Mouse (Mus musculus): Measurements from ENCODE around the gene Klhl5. TPM values are rescaled to one million over a fixed set of nuclear protein-coding genes. Genes with fewer than 3 reads are reported as not detected.
"Not testable (repeated sequence)": the region's sequence is repeated elsewhere in the genome, so short reads cannot be mapped to it uniquely, and the experiment has no call there.

The Klhl5 gene
- polyA plus RNA-seq, 1 experiment, result 54.6 TPM

GRCm38 (mm10) chr5:65100002-65100401 lies 7.3 kb upstream of the Klhl5 start:
- peak; percentile 74 for DNase-seq (ENCODE audit: low read depth)
- TF ChIP-seq POLR2A (IDR thresholded peaks at IDR 0.05; ENCODE audit: borderline replicate concordance, extremely low read depth, insufficient read depth, insufficient read length, poor library complexity, severe bottlenecking) (no peak), CTCF (IDR thresholded peaks at IDR 0.05; ENCODE audit: borderline replicate concordance, extremely low read depth, insufficient read depth, insufficient read length) (no peak)

GRCm38 (mm10) chr5:65101209-65101608 lies 6.1 kb upstream of the Klhl5 start:
- no peak for DNase-seq (ENCODE audit: low read depth)
- TF ChIP-seq CTCF (IDR thresholded peaks at IDR 0.05; ENCODE audit: borderline replicate concordance, extremely low read depth, insufficient read depth, insufficient read length) (no peak), POLR2A (IDR thresholded peaks at IDR 0.05; ENCODE audit: borderline replicate concordance, extremely low read depth, insufficient read depth, insufficient read length, poor library complexity, severe bottlenecking) (no peak)

GRCm38 (mm10) chr5:65101621-65102020 lies 5.7 kb upstream of the Klhl5 start:
- TF ChIP-seq CTCF (IDR thresholded peaks at IDR 0.05; ENCODE audit: borderline replicate concordance, extremely low read depth, insufficient read depth, insufficient read length), result no peak
- TF ChIP-seq POLR2A (IDR thresholded peaks at IDR 0.05; ENCODE audit: borderline replicate concordance, extremely low read depth, insufficient read depth, insufficient read length, poor library complexity, severe bottlenecking), result no peak
- no peak for DNase-seq (ENCODE audit: low read depth)

GRCm38 (mm10) chr5:65102026-65102640 lies 5.2 kb upstream of the Klhl5 start:
- DNase-seq (ENCODE audit: low read depth), result peak; percentile 64
- TF ChIP-seq CTCF (IDR thresholded peaks at IDR 0.05; ENCODE audit: borderline replicate concordance, extremely low read depth, insufficient read depth, insufficient read length), result no peak
- TF ChIP-seq POLR2A (IDR thresholded peaks at IDR 0.05; ENCODE audit: borderline replicate concordance, extremely low read depth, insufficient read depth, insufficient read length, poor library complexity, severe bottlenecking), result no peak

GRCm38 (mm10) chr5:65102641-65103042 lies 4.7 kb upstream of the Klhl5 start:
- DNase-seq (ENCODE audit: low read depth), result no peak
- no peak for TF ChIP-seq POLR2A (IDR thresholded peaks at IDR 0.05; ENCODE audit: borderline replicate concordance, extremely low read depth, insufficient read depth, insufficient read length, poor library complexity, severe bottlenecking)
- no peak for TF ChIP-seq CTCF (IDR thresholded peaks at IDR 0.05; ENCODE audit: borderline replicate concordance, extremely low read depth, insufficient read depth, insufficient read length)

- TF ChIP-seq POLR2A (IDR thresholded peaks at IDR 0.05; ENCODE audit: borderline replicate concordance, extremely low read depth, insufficient read depth, insufficient read length, poor library complexity, severe bottlenecking) (no peak), CTCF (IDR thresholded peaks at IDR 0.05; ENCODE audit: borderline replicate concordance, extremely low read depth, insufficient read depth, insufficient read length) (no peak)
- peak; percentile 31 for DNase-seq (ENCODE audit: low read depth)
These were observed 564 bp downstream of the Klhl5 start for GRCm38 (mm10) chr5:65107773-65108432.

GRCm38 (mm10) chr5:65112225-65112624 lies 4.9 kb downstream of the Klhl5 start:
- not testable (repeated sequence) for DNase-seq (ENCODE audit: low read depth)

- DNase-seq (ENCODE audit: low read depth), result no peak
- TF ChIP-seq POLR2A (IDR thresholded peaks at IDR 0.05; ENCODE audit: borderline replicate concordance, extremely low read depth, insufficient read depth, insufficient read length, poor library complexity, severe bottlenecking), result no peak
- TF ChIP-seq CTCF (IDR thresholded peaks at IDR 0.05; ENCODE audit: borderline replicate concordance, extremely low read depth, insufficient read depth, insufficient read length), result no peak
These were observed 6.0 kb downstream of the Klhl5 start for GRCm38 (mm10) chr5:65113323-65113722.

GRCm38 (mm10) chr5:65116789-65117188 lies 9.4 kb downstream of the Klhl5 start:
- no peak for TF ChIP-seq POLR2A (IDR thresholded peaks at IDR 0.05; ENCODE audit: borderline replicate concordance, extremely low read depth, insufficient read depth, insufficient read length, poor library complexity, severe bottlenecking)
- no peak for TF ChIP-seq CTCF (IDR thresholded peaks at IDR 0.05; ENCODE audit: borderline replicate concordance, extremely low read depth, insufficient read depth, insufficient read length)
- no peak for DNase-seq (ENCODE audit: low read depth)

- DNase-seq (ENCODE audit: low read depth), result no peak
- TF ChIP-seq POLR2A (IDR thresholded peaks at IDR 0.05; ENCODE audit: borderline replicate concordance, extremely low read depth, insufficient read depth, insufficient read length, poor library complexity, severe bottlenecking) (no peak), CTCF (IDR thresholded peaks at IDR 0.05; ENCODE audit: borderline replicate concordance, extremely low read depth, insufficient read depth, insufficient read length) (no peak)
These were observed 12.2 kb downstream of the Klhl5 start for GRCm38 (mm10) chr5:65119495-65119894.

- TF ChIP-seq CTCF (IDR thresholded peaks at IDR 0.05; ENCODE audit: borderline replicate concordance, extremely low read depth, insufficient read depth, insufficient read length) (no peak), POLR2A (IDR thresholded peaks at IDR 0.05; ENCODE audit: borderline replicate concordance, extremely low read depth, insufficient read depth, insufficient read length, poor library complexity, severe bottlenecking) (no peak)
- DNase-seq (ENCODE audit: low read depth), result no peak
These were observed 12.6 kb downstream of the Klhl5 start for GRCm38 (mm10) chr5:65119918-65120317.

GRCm38 (mm10) chr5:65122616-65123015 lies 15.3 kb downstream of the Klhl5 start:
- TF ChIP-seq POLR2A (IDR thresholded peaks at IDR 0.05; ENCODE audit: borderline replicate concordance, extremely low read depth, insufficient read depth, insufficient read length, poor library complexity, severe bottlenecking) (no peak), CTCF (IDR thresholded peaks at IDR 0.05; ENCODE audit: borderline replicate concordance, extremely low read depth, insufficient read depth, insufficient read length) (no peak)
- no peak for DNase-seq (ENCODE audit: low read depth)

All from brain, embryonic 14.5 days (tissue).